Mouse (Mus musculus) CH12.LX (cell line): Measurements from ENCODE around the gene Tmem170b.

Experiments used
- BHLHE40 ChIP-seq: IDR thresholded peaks from 2 replicates; pipeline ENCODE4 v1.6.1; 2011; ENCODE audit warnings: mild to moderate bottlenecking, low read depth, low read length, improper control_type of control experiment
- CTCF ChIP-seq, 2 experiments: IDR thresholded peaks in 1 of 2; conservative IDR thresholded peaks in 1 of 2; 2 replicates each; pipeline ENCODE4 v1.5.1; 2011 to 2012; ENCODE audit warnings: low read depth in 2 of 2, low read length in 2 of 2, improper control_type of control experiment in 1 of 2, inconsistent platforms in 1 of 2, mild to moderate bottlenecking in 1 of 2, moderate library complexity in 1 of 2
- E2F4 ChIP-seq: IDR thresholded peaks from 2 replicates; pipeline ENCODE4 v1.6.1; 2011; ENCODE audit warnings: low read depth, low read length, improper control_type of control experiment; ENCODE audit not compliant: insufficient replicate concordance
- EP300 ChIP-seq: IDR thresholded peaks from 2 replicates; pipeline ENCODE4 v1.6.1; 2011; ENCODE audit warnings: low read length, improper control_type of control experiment
- ETS1 ChIP-seq: conservative IDR thresholded peaks from 2 replicates; pipeline ENCODE4 v1.6.1; 2012; ENCODE audit warnings: low read depth, mild to moderate bottlenecking, inconsistent platforms, low read length, improper control_type of control experiment, moderate library complexity
- JUND ChIP-seq: conservative IDR thresholded peaks from 2 replicates; pipeline ENCODE4 v1.6.1; 2011; ENCODE audit warnings: low read depth, low read length, improper control_type of control experiment
- MAX ChIP-seq: IDR thresholded peaks from 2 replicates; pipeline ENCODE4 v1.6.1; 2011; ENCODE audit warnings: low read length, improper control_type of control experiment
- POLR2A ChIP-seq: IDR thresholded peaks from 2 replicates; pipeline ENCODE4 v1.6.1; 2011; ENCODE audit warnings: low read depth, mild to moderate bottlenecking, improper control_type of control experiment, low read length
- RAD21 ChIP-seq: IDR thresholded peaks from 2 replicates; pipeline ENCODE4 v1.6.1; 2011; ENCODE audit warnings: low read depth, mild to moderate bottlenecking, low read length, improper control_type of control experiment, moderate library complexity
- TBP ChIP-seq: conservative IDR thresholded peaks from 2 replicates; pipeline ENCODE4 v1.6.1; 2011; ENCODE audit warnings: low read depth, low read length, improper control_type of control experiment
- USF2 ChIP-seq: conservative IDR thresholded peaks from 2 replicates; pipeline ENCODE4 v1.6.1; 2011; ENCODE audit warnings: low read depth, low read length, improper control_type of control experiment
- ZC3H11A ChIP-seq: IDR thresholded peaks from 2 replicates; pipeline ENCODE4 v1.6.1; 2012; ENCODE audit warnings: low read depth, mild to moderate bottlenecking, inconsistent platforms, low read length, improper control_type of control experiment
- ZKSCAN1 ChIP-seq: IDR thresholded peaks from 2 replicates; pipeline ENCODE4 v1.6.1; 2012; ENCODE audit warnings: low read depth, inconsistent platforms, low read length, improper control_type of control experiment, borderline replicate concordance

- TF ChIP-seq EP300 (no peak), USF2 (no peak), CTCF (conservative IDR thresholded peaks at IDR 0.05 in 1 of 2, IDR thresholded peaks at IDR 0.05 in 1 of 2; ENCODE audit: low read depth in 2 of 2, low read length in 2 of 2) (no peak), RAD21 (no peak), ZKSCAN1 (no peak), E2F4 (no peak), MAX (no peak), JUND (no peak), ZC3H11A (no peak), BHLHE40 (no peak), POLR2A (no peak), ETS1 (no peak), TBP (no peak)
Measured at GRCm38 (mm10) chr13:41561024-41561423, 44.7 kb upstream of the Tmem170b start.
